ENCODE assay signal across 16 mouse cellular contexts in genomic region chr15:80171286-80171685, GRCm38 (mm10). TPM values are rescaled to one million over a fixed set of nuclear protein-coding genes. Genes with fewer than 3 reads are reported as not detected.
DNase-seq lines count a peak whose midpoint lies in the region; ATAC-seq and TF ChIP-seq lines count a peak whose summit lies in the region.
"Had no signal": no experiment of that assay in that cellular context is flagged by ENCODE, and none has a peak within 500 bp of the region (broad histone marks: within the 10 kb centered on the region; RNA-seq: fewer than 3 reads in every experiment).

No protein-coding gene starts in this region.

- no peak for DNase-seq in kidney, adult 8-10 months
- no peak for DNase-seq in ES-E14 (ENCODE audit: low read depth, low spot score)
- DNase-seq in embryo, embryonic 11 days, result peak; percentile 51
- DNase-seq in urinary bladder, adult 2 months (ENCODE audit: low spot score), result no peak
- DNase-seq in spleen, postnatal 4 days (ENCODE audit: low spot score in 2 of 2), result no peak
- no peak for DNase-seq in adrenal gland, postnatal 14 days
- DNase-seq: adrenal gland, postnatal 10 days; cerebellum, adult 11-12 months; gastrocnemius, postnatal 14 days; spleen, adult 18-20 months; thymus, postnatal 25 days had no signal

- H3K79me2 ChIP-seq in myocyte (ENCODE audit: control insufficient read depth, insufficient read depth), result peaks cover 13% of the 10 kb centered on the region

- 0 out of 2 replicates have a peak overlapping the region, but pooled peaks have one; percentile 8 for H3K4me3 ChIP-seq in kidney, embryonic 15.5 days (replicated peaks)
- H3K4me3 ChIP-seq in ES-E14 (ENCODE audit: insufficient read depth in 1 of 2, low read depth in 1 of 2, low read length in 2 of 2, poor library complexity in 1 of 2, severe bottlenecking in 1 of 2) (peak overlapping the region; percentile 56 to 79), myocyte (no peak overlapping the region)
- H3K4me3 ChIP-seq: erythroblast, embryonic 14.5 days; megakaryocyte, embryonic 14.5 days had no signal

- no peak overlapping the region for H3K27ac ChIP-seq in kidney, embryonic 15.5 days
- peak overlapping the region; percentile 79 for H3K27ac ChIP-seq in ES-E14 (ENCODE audit: insufficient read depth, low read depth, low read length, poor library complexity, severe bottlenecking)

- in situ Hi-C loops in ES-E14 (cut with MboI; ENCODE audit: low sequenced_read_pairs in 2 of 2, unreplicated experiment in 2 of 2), result no loop called here

- TF ChIP-seq POLR2A in myocyte (IDR thresholded peaks at IDR 0.05; ENCODE audit: insufficient read length, low read depth), result no peak

- 7% methylated on average over 8 of the region's 8 CpGs for WGBS in kidney, embryonic 15.5 days

- H3K4me1 ChIP-seq in kidney, embryonic 15.5 days, result peaks cover 49% of the 10 kb centered on the region
- H3K4me1 ChIP-seq in ES-E14 (ENCODE audit: control insufficient read depth in 2 of 2, insufficient read depth in 2 of 2, low read length in 2 of 2, poor library complexity in 1 of 2), result peaks cover 27 to 31% of the 10 kb centered on the region in 2 experiments

- H3K4me2 ChIP-seq in kidney, embryonic 15.5 days, result peak overlapping the region; percentile 39
- peak overlapping the region; percentile 73 for H3K4me2 ChIP-seq in myocyte (ENCODE audit: low read depth)

- no peaks in the 10 kb centered on the region for H3K9me3 ChIP-seq in kidney, embryonic 15.5 days (replicated peaks)
- no peaks in the 10 kb centered on the region for H3K9me3 ChIP-seq in ES-E14 (ENCODE audit: control insufficient read depth, insufficient read depth, low read depth, low read length)

- H3K27me3 ChIP-seq in kidney, embryonic 15.5 days, result peaks cover 14% of the 10 kb centered on the region
- H3K27me3 ChIP-seq in myocyte (ENCODE audit: control insufficient read depth, insufficient read depth, insufficient read length), result no peaks in the 10 kb centered on the region

- H3K36me3 ChIP-seq in kidney, embryonic 15.5 days, result no peaks in the 10 kb centered on the region
- no peaks in the 10 kb centered on the region for H3K36me3 ChIP-seq in ES-E14 (ENCODE audit: control insufficient read depth, insufficient read depth, low read length, poor library complexity, severe bottlenecking)
- H3K36me3 ChIP-seq in myocyte (ENCODE audit: control insufficient read depth, insufficient read depth), result no peaks in the 10 kb centered on the region
- H3K36me3 ChIP-seq: G1E had no signal

- no peak overlapping the region for H3K9ac ChIP-seq in kidney, embryonic 15.5 days
- H3K9ac ChIP-seq in ES-E14 (ENCODE audit: insufficient read depth, low read depth, low read length, poor library complexity, severe bottlenecking), result 0 out of 2 replicates have a peak overlapping the region, but pooled peaks have one; percentile 5

- H3ac ChIP-seq in myocyte (ENCODE audit: control insufficient read depth, insufficient read length), result no peak overlapping the region

- no peak for ATAC-seq in kidney, embryonic 15.5 days (replicated peaks; ENCODE audit: low FRiP score)

TF ChIP-seq in ES-E14, 5 proteins besides CTCF, POLR2A, EP300 and RAD21:
- no peak for TF ChIP-seq MAFK (IDR thresholded peaks at IDR 0.05; ENCODE audit: insufficient read depth, low read depth, low read length)
- TF ChIP-seq ZC3H11A (IDR thresholded peaks at IDR 0.05; ENCODE audit: borderline replicate concordance, low read depth, low read length), result no peak
- no peak for TF ChIP-seq ZNF384 (IDR thresholded peaks at IDR 0.05; ENCODE audit: low read depth, low read length)
- no peak for TF ChIP-seq HCFC1 (IDR thresholded peaks at IDR 0.05; ENCODE audit: borderline replicate concordance, insufficient read depth, low read length)
- no peak for TF ChIP-seq CHD2 (IDR thresholded peaks at IDR 0.05; ENCODE audit: low read depth, low read length)

TF ChIP-seq in myocyte, 11 proteins besides CTCF, POLR2A, EP300 and RAD21:
- TF ChIP-seq MYOD1 (IDR thresholded peaks at IDR 0.05; ENCODE audit: control insufficient read depth in 1 of 3, insufficient read length in 2 of 3, low read depth in 2 of 3), result peak in 1 of 3 experiments; percentile 6
- TF ChIP-seq MYOG (IDR thresholded peaks at IDR 0.05; ENCODE audit: control insufficient read depth in 1 of 3, insufficient read depth in 1 of 3, insufficient read length in 2 of 3, low read depth in 2 of 3), result no peak
TF ChIP-seq in myocyte: peak in this region for 1.

RNA-seq across cellular contexts. Expression of gene Mgat3, which starts 2.2 kb away (rescaled TPM):
- polyA plus RNA-seq in kidney, embryonic 15.5 days (2015; fragmentation: Nextera tagmentation; extraction: Ambion mirVana), result 6.4 and 7.3 TPM in 2 replicates
- 7.9 and 8.5 TPM in 2 replicates for total RNA-seq in ES-E14 (2012; rRNA removed)
- polyA plus RNA-seq in myocyte (2012; fragmentation: generic; extraction: Trizol), result 9.7 TPM
- polyA plus RNA-seq in urinary bladder, adult 2 months (2012; rRNA removed), result 62.9 and 73.1 TPM in 2 replicates
- total RNA-seq in adrenal gland, postnatal 14 days (2021), result 6.6 and 7.6 TPM in 2 replicates
- total RNA-seq: G1E had no signal
- polyA plus RNA-seq: erythroblast, embryonic 14.5 days; G1E had no signal

RNA-seq across cellular contexts. Expression of gene Tab1, which starts 38.4 kb away (rescaled TPM):
- 34.6 and 39.1 TPM in 2 replicates for polyA plus RNA-seq in kidney, embryonic 15.5 days (2015; fragmentation: Nextera tagmentation; extraction: Ambion mirVana)
- total RNA-seq in ES-E14 (2012; rRNA removed), result 16.6 and 24.3 TPM in 2 replicates
- 33.3 TPM for polyA plus RNA-seq in myocyte (2012; fragmentation: generic; extraction: Trizol)
- 33.5 and 36.7 TPM in 2 replicates for polyA plus RNA-seq in urinary bladder, adult 2 months (2012; rRNA removed)
- 14.6 and 23.0 TPM in 2 replicates for total RNA-seq in adrenal gland, postnatal 14 days (2021)
